Mouse (Mus musculus): ENCODE data around the gene Tceal1.

DNA sequence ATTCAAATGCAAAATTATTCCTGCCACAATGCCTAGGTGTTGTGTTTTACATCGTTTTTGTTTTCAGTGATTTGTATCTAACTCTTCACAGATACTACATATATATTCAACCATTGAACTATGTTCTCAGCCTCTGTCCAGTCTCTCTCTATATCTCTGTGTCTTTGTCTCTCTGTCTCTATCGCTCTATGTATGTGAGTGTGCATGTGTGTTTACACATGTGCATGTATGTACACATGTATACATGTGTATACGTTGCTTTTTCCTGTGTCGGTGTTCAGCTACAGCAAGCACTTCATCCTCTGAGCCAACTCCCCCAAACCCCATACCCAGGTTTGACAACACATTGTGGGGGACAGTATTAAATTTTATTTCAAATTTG, 15.5 kb upstream of the Tceal1 start:
- TF ChIP-seq CTCF (IDR thresholded peaks at IDR 0.05; ENCODE audit: extremely low read depth, insufficient read length, insufficient replicate concordance, low read depth, low read length) (no peak), POLR2A (IDR thresholded peaks at IDR 0.05; ENCODE audit: low read depth, low read length) (no peak)
